Mouse (Mus musculus) erythroblast, embryonic 14.5 days (primary cell): ENCODE data around the gene Cnn1.

Experiments used
- GATA1 ChIP-seq: IDR thresholded peaks from 2 replicates; pipeline ENCODE4 v1.6.1; 2012; ENCODE audit warnings: low read length, inconsistent platforms, mixed read lengths
- TAL1 ChIP-seq: IDR thresholded peaks from 3 replicates; pipeline ENCODE4 v1.6.1; 2012; ENCODE audit warnings: low read length, inconsistent platforms, mixed read lengths

DNA sequence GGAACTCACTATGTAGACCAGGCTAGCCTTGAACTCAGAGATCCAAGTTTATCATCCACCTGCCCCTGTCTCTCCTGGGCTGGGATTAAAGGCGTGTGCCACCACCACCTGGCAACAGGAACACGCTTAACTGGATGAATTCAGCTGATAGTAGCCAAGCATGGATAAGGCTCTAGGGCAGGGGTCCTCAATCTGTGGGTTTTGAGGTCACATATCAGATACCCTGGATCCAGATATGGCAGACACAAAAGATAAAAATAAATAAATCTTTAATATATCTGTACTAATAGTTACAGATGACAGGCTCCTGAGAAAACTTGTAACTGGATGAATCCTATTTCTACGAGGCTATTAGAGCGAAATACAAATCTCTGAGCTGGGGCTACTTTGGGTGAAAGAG, 16.6 kb downstream of the Cnn1 start:
- no peak for TF ChIP-seq GATA1
- no peak for TF ChIP-seq TAL1
